Mouse (Mus musculus): ENCODE measurements around the gene Ccne1. TPM values are rescaled to one million over a fixed set of nuclear protein-coding genes. Genes with fewer than 3 reads are reported as not detected.

The Ccne1 gene
- polyA plus RNA-seq, 1 experiment from 2014 or later = 101 TPM

DNA sequence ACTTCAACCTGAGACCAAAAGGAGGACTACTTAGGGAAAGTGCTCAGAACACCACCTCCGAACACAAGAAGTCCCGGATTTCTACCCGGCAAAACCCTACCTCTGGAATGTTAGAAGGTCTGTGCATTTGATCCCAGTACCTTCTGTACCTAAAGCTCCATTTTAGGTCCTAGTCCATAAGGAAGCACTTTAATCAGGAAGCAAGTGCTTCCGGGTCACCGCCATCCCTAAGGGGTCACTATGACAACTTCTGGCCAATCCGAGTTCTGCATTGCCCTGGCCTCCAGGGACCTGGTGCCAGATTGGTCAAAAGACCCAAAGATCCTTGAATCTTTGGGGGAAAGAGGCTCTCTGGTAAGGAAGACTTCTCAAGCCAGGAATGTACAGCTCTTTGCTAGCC, 31.8 kb downstream of the Ccne1 start:
- Histone ChIP-seq H3K9ac (replicated peaks; ENCODE audit: low read length) (no peak overlapping the region), H3K27me3 (ENCODE audit: control insufficient read depth, insufficient read depth, low read length) (no peaks in the 10 kb centered on the region), H3K4me2 (ENCODE audit: low read depth, low read length) (no peak overlapping the region), H3K4me1 (ENCODE audit: control insufficient read depth, insufficient read depth, low read length) (no peaks in the 10 kb centered on the region), H3K36me3 (replicated peaks; ENCODE audit: control insufficient read depth, insufficient read depth, low read depth, low read length) (no peaks in the 10 kb centered on the region), H3K9me3 (replicated peaks; ENCODE audit: control insufficient read depth, low read length) (no peaks in the 10 kb centered on the region), H3K27ac (replicated peaks; ENCODE audit: low read depth, low read length) (no peak overlapping the region), H3K4me3 (ENCODE audit: low read depth, low read length) (no peak overlapping the region)
- ATAC-seq (replicated peaks; ENCODE audit: insufficient number of reproducible peaks, low FRiP score, low TSS enrichment, low read depth) (no peak), DNase-seq (ENCODE audit: low spot score) (no peak)
- 57% methylated on average over 6 of the region's 6 CpGs for WGBS

GRCm38 (mm10) chr7:38074920-38075319, 32.4 kb downstream of the Ccne1 start:
- Histone ChIP-seq H3K27ac (replicated peaks; ENCODE audit: low read depth, low read length) (no peak overlapping the region), H3K4me3 (ENCODE audit: low read depth, low read length) (no peak overlapping the region), H3K9ac (replicated peaks; ENCODE audit: low read length) (no peak overlapping the region), H3K4me1 (ENCODE audit: control insufficient read depth, insufficient read depth, low read length) (no peaks in the 10 kb centered on the region), H3K36me3 (replicated peaks; ENCODE audit: control insufficient read depth, insufficient read depth, low read depth, low read length) (no peaks in the 10 kb centered on the region), H3K4me2 (ENCODE audit: low read depth, low read length) (0 out of 2 replicates have a peak overlapping the region, but pooled peaks have one; percentile 24), H3K9me3 (replicated peaks; ENCODE audit: control insufficient read depth, low read length) (no peaks in the 10 kb centered on the region), H3K27me3 (ENCODE audit: control insufficient read depth, insufficient read depth, low read length) (no peaks in the 10 kb centered on the region)
- WGBS = 46% methylated on average over 10 of the region's 10 CpGs
- DNase-seq (ENCODE audit: low spot score) (no peak), ATAC-seq (replicated peaks; ENCODE audit: insufficient number of reproducible peaks, low FRiP score, low TSS enrichment, low read depth) (peak; percentile 21; the same call in 1 of the 2 replicates)

- Histone ChIP-seq H3K4me3 (ENCODE audit: low read depth, low read length) (no peak overlapping the region), H3K36me3 (replicated peaks; ENCODE audit: control insufficient read depth, insufficient read depth, low read depth, low read length) (no peaks in the 10 kb centered on the region), H3K4me1 (ENCODE audit: control insufficient read depth, insufficient read depth, low read length) (no peaks in the 10 kb centered on the region), H3K27ac (replicated peaks; ENCODE audit: low read depth, low read length) (no peak overlapping the region), H3K27me3 (ENCODE audit: control insufficient read depth, insufficient read depth, low read length) (no peaks in the 10 kb centered on the region), H3K9me3 (replicated peaks; ENCODE audit: control insufficient read depth, low read length) (no peaks in the 10 kb centered on the region), H3K4me2 (ENCODE audit: low read depth, low read length) (peak overlapping the region; percentile 24; the same call in 1 of the 2 replicates), H3K9ac (replicated peaks; ENCODE audit: low read length) (0 out of 2 replicates have a peak overlapping the region, but pooled peaks have one; percentile 23)
- DNase-seq (ENCODE audit: low spot score) (peak; percentile 24), ATAC-seq (replicated peaks; ENCODE audit: insufficient number of reproducible peaks, low FRiP score, low TSS enrichment, low read depth) (peak; percentile 74; the same call in 1 of the 2 replicates)
- WGBS = 3% methylated on average over 14 of the region's 14 CpGs
Measured at GRCm38 (mm10) chr7:38074514-38074913, 32.8 kb downstream of the Ccne1 start.

GRCm38 (mm10) chr7:38073782-38074181, 33.6 kb downstream of the Ccne1 start:
- ATAC-seq (replicated peaks; ENCODE audit: insufficient number of reproducible peaks, low FRiP score, low TSS enrichment, low read depth) (peak; percentile 68; the same call in 1 of the 2 replicates), DNase-seq (ENCODE audit: low spot score) (peak; percentile 72)
- H3K9ac ChIP-seq (replicated peaks; ENCODE audit: low read length) = no peak overlapping the region
- H3K27ac ChIP-seq (replicated peaks; ENCODE audit: low read depth, low read length) = no peak overlapping the region
- no peak overlapping the region for H3K4me3 ChIP-seq (ENCODE audit: low read depth, low read length)
- H3K27me3 ChIP-seq (ENCODE audit: control insufficient read depth, insufficient read depth, low read length) = no peaks in the 10 kb centered on the region
- H3K36me3 ChIP-seq (replicated peaks; ENCODE audit: control insufficient read depth, insufficient read depth, low read depth, low read length) = no peaks in the 10 kb centered on the region
- no peak overlapping the region for H3K4me2 ChIP-seq (ENCODE audit: low read depth, low read length)
- H3K9me3 ChIP-seq (replicated peaks; ENCODE audit: control insufficient read depth, low read length) = no peaks in the 10 kb centered on the region
- 22% methylated on average over 3 of the region's 3 CpGs for WGBS
- no peaks in the 10 kb centered on the region for H3K4me1 ChIP-seq (ENCODE audit: control insufficient read depth, insufficient read depth, low read length)

GRCm38 (mm10) chr7:38071065-38071464, 36.3 kb downstream of the Ccne1 start:
- H3K27me3 ChIP-seq (ENCODE audit: control insufficient read depth, insufficient read depth, low read length) = no peaks in the 10 kb centered on the region
- H3K9ac ChIP-seq (replicated peaks; ENCODE audit: low read length) = no peak overlapping the region
- H3K4me1 ChIP-seq (ENCODE audit: control insufficient read depth, insufficient read depth, low read length) = no peaks in the 10 kb centered on the region
- ATAC-seq (replicated peaks; ENCODE audit: insufficient number of reproducible peaks, low FRiP score, low TSS enrichment, low read depth) (no peak), DNase-seq (ENCODE audit: low spot score) (no peak)
- H3K4me2 ChIP-seq (ENCODE audit: low read depth, low read length) = no peak overlapping the region
- no peak overlapping the region for H3K4me3 ChIP-seq (ENCODE audit: low read depth, low read length)
- H3K9me3 ChIP-seq (replicated peaks; ENCODE audit: control insufficient read depth, low read length) = no peaks in the 10 kb centered on the region
- H3K27ac ChIP-seq (replicated peaks; ENCODE audit: low read depth, low read length) = no peak overlapping the region
- WGBS = 78% methylated on average over 5 of the region's 5 CpGs
- no peaks in the 10 kb centered on the region for H3K36me3 ChIP-seq (replicated peaks; ENCODE audit: control insufficient read depth, insufficient read depth, low read depth, low read length)

DNA sequence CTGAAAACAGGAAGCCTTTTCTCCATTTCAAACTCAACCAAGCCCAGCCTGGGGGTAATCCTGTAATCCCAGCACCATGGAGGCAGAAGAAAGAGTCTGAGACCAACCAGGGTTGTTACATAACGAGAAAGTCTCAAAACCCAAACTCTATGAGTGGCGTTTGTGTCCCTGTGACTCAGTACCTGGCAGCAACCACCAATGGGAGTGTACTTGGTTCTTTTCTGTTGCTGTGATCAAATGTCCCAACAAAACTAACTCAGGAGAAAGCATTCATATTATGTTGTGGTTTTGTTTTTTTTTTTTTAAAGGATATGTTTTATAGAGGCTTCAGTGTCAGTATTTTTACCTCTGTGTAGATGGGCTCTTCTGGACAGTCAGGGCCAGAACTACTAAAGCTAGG, 36.7 kb downstream of the Ccne1 start:
- no peaks in the 10 kb centered on the region for H3K9me3 ChIP-seq (replicated peaks; ENCODE audit: control insufficient read depth, low read length)
- 50% methylated on average over 2 of the region's 2 CpGs for WGBS
- no peaks in the 10 kb centered on the region for H3K36me3 ChIP-seq (replicated peaks; ENCODE audit: control insufficient read depth, insufficient read depth, low read depth, low read length)
- DNase-seq (ENCODE audit: low spot score) = no peak
- H3K4me3 ChIP-seq (ENCODE audit: low read depth, low read length) = no peak overlapping the region
- no peak for ATAC-seq (replicated peaks; ENCODE audit: insufficient number of reproducible peaks, low FRiP score, low TSS enrichment, low read depth)
- no peaks in the 10 kb centered on the region for H3K4me1 ChIP-seq (ENCODE audit: control insufficient read depth, insufficient read depth, low read length)
- H3K4me2 ChIP-seq (ENCODE audit: low read depth, low read length) = no peak overlapping the region
- H3K9ac ChIP-seq (replicated peaks; ENCODE audit: low read length) = no peak overlapping the region
- no peaks in the 10 kb centered on the region for H3K27me3 ChIP-seq (ENCODE audit: control insufficient read depth, insufficient read depth, low read length)
- H3K27ac ChIP-seq (replicated peaks; ENCODE audit: low read depth, low read length) = no peak overlapping the region

DNA sequence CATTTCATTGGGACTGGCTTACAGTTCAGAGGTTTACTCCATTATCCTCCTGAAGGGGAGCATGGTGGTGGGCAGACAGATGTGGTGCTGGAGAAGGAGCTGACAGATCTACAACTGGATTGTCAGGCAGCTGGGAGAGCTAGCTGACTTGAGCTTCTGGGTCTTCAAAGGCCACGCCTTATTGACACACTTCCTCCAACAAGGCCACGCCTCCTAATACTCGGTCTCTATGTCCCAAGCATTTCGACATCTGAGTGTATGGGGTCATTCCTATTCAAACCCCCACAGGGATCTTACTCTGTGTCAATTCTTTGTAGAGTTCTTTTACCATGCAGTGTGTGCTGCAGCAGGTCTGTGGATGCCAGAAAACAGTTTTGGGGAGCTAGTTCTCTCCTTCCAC, 42.9 kb downstream of the Ccne1 start:
- Histone ChIP-seq H3K36me3 (replicated peaks; ENCODE audit: control insufficient read depth, insufficient read depth, low read depth, low read length) (no peaks in the 10 kb centered on the region), H3K9me3 (replicated peaks; ENCODE audit: control insufficient read depth, low read length) (no peaks in the 10 kb centered on the region), H3K4me3 (ENCODE audit: low read depth, low read length) (no peak overlapping the region), H3K27me3 (ENCODE audit: control insufficient read depth, insufficient read depth, low read length) (no peaks in the 10 kb centered on the region), H3K4me1 (ENCODE audit: control insufficient read depth, insufficient read depth, low read length) (no peaks in the 10 kb centered on the region), H3K27ac (replicated peaks; ENCODE audit: low read depth, low read length) (no peak overlapping the region), H3K4me2 (ENCODE audit: low read depth, low read length) (no peak overlapping the region), H3K9ac (replicated peaks; ENCODE audit: low read length) (no peak overlapping the region)
- ATAC-seq (replicated peaks; ENCODE audit: insufficient number of reproducible peaks, low FRiP score, low TSS enrichment, low read depth) = no peak
- 48% methylated on average over 4 of the region's 4 CpGs for WGBS
- DNase-seq (ENCODE audit: low spot score) = no peak

DNA sequence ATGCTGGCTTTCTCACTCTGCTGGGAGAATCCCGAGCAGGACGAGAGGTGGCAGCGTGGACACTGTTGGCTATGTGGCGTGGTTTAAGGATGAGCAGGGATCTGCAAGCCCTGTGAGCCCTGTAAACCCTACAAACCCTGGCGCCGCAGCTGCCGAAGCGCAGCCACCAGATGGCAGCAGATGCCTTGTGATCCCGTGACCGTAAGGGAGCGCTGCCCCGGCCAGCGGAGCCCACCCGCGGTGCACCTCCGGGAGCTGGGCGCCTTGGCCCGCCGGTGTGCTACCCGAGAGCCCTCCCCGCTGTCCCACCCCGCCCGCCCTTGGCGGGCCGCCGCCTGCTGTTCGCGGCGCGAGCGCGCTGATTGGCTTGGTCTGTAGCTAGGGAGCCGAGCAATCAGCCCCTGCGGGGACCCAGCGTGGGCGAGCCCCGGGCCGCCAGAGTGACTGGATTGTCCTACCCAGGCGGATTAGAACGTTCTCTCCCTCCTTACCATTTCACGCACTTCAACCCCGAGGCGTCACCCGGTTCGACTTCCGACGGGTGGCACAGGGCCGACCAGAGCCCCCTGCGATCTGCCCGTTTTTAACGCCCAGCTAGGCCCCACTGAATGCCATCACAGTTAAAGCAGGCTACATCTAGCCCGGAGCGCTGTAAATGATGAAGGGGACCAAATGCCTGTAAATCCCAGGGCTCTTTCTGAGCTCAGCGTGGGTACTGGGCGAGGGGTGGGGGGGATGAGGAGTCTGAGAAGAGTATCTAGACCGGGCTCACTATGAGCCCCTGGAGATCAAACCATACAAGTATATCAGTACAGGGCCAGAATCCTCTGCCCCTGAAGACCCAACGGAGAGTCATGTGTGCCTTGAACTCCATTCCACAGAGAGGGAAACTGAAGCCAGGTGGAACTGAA, 46.0 kb downstream of the Ccne1 start:
- H3K4me1 ChIP-seq (ENCODE audit: control insufficient read depth, insufficient read depth, low read length) = no peaks in the 10 kb centered on the region
- peak overlapping the region; percentile 73 for H3K4me2 ChIP-seq (ENCODE audit: low read depth, low read length)
- H3K36me3 ChIP-seq (replicated peaks; ENCODE audit: control insufficient read depth, insufficient read depth, low read depth, low read length) = no peaks in the 10 kb centered on the region
- H3K9ac ChIP-seq (replicated peaks; ENCODE audit: low read length) = peak overlapping the region; percentile 62
- peak; percentile 95 for DNase-seq (ENCODE audit: low spot score)
- no peaks in the 10 kb centered on the region for H3K27me3 ChIP-seq (ENCODE audit: control insufficient read depth, insufficient read depth, low read length)
- peak overlapping the region; percentile 41 for H3K4me3 ChIP-seq (ENCODE audit: low read depth, low read length)
- H3K27ac ChIP-seq (replicated peaks; ENCODE audit: low read depth, low read length) = no peak overlapping the region
- 1% methylated on average over 42 of the region's 57 CpGs for WGBS
- ATAC-seq (replicated peaks; ENCODE audit: insufficient number of reproducible peaks, low FRiP score, low TSS enrichment, low read depth) = peak; percentile 91
- H3K9me3 ChIP-seq (replicated peaks; ENCODE audit: control insufficient read depth, low read length) = no peaks in the 10 kb centered on the region

Measured in embryonic facial prominence, embryonic 11.5 days (tissue).